Mouse (Mus musculus) kidney, adult 2 months (tissue): Measurements from ENCODE around the gene Gnb1. TPM values are rescaled to one million over a fixed set of nuclear protein-coding genes. Genes with fewer than 3 reads are reported as not detected.

Source experiments
- DNase-seq: peaks from one replicate; pipeline ENCODE4 v3.0.0; 2021
- H3K27ac ChIP-seq: fragments of 200-500 bp; 2 replicates; pipeline ENCODE4 v1.5.1; 2012; ENCODE audit warnings: low read depth, low read length, control low read depth, inconsistent platforms; ENCODE audit not compliant: insufficient read depth
- H3K27me3 ChIP-seq: fragments of 200-500 bp; replicated peaks from 2 replicates; pipeline ENCODE4 v1.6.1; 2012; ENCODE audit warnings: mild to moderate bottlenecking, moderate library complexity, low read length, inconsistent platforms; ENCODE audit not compliant: control insufficient read depth, insufficient read depth
- H3K36me3 ChIP-seq: fragments of 200-500 bp; 2 replicates; pipeline ENCODE4 v1.6.1; 2012; ENCODE audit warnings: mild to moderate bottlenecking, moderate library complexity, low read length, inconsistent platforms; ENCODE audit not compliant: control insufficient read depth, insufficient read depth
- H3K4me1 ChIP-seq: fragments of 200-500 bp; 2 replicates; pipeline ENCODE4 v1.6.1; 2011; ENCODE audit warnings: low read length; ENCODE audit not compliant: control insufficient read depth, insufficient read depth
- H3K4me3 ChIP-seq: fragments of 200-500 bp; 2 replicates; pipeline ENCODE4 v1.5.1; 2011; ENCODE audit warnings: mild to moderate bottlenecking, low read depth, low read length, control low read depth; ENCODE audit not compliant: insufficient read depth
- CTCF ChIP-seq: fragments of 200-500 bp; conservative IDR thresholded peaks from 2 replicates; pipeline ENCODE4 v1.5.1; 2011; ENCODE audit warnings: low read depth, mild to moderate bottlenecking, control low read depth, low read length, moderate library complexity, mixed read lengths; ENCODE audit not compliant: insufficient read depth, insufficient read length
- POLR2A ChIP-seq: fragments of 200-500 bp; IDR thresholded peaks from one replicate; pipeline ENCODE4 v1.6.1; 2011; ENCODE audit warnings: low read depth, low read length, control low read depth
- WGBS: fragments of 180-500 bp; shearing (Covaris S2); methylation state at CpG from one replicate; pipeline ENCODE4 v1.1.7; 2018; 5-methylcytosine and 5-hydroxymethylcytosine counted together
- polyA plus RNA-seq: library from polyadenylated mRNA; depleted of rRNA; stranded (reverse); fragments of >200 nt; gene quantifications from 2 replicates; pipeline ENCODE4 v1.2.3, GENCODE M21; 2012

Gene Gnb1
- polyA plus RNA-seq, 1 experiment = 399 TPM

DNA sequence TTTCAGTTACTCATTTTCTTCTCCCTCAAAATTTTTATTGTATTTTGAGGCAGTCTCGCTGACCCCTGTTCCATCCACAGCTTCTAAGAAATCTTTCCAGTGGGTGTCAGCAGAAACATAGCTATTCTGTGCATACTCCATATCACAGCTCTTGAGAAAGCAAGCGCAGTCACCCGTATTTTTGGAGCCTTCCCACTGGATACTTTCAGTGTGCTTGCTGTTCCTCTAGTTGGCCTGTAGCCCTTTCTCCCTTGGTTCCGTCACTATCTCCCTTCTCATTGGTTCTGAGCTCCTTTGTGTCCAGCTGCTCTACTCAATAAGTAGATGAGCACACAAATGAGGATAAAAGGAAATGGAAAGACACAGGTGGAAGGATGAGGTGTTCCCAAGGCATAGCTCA lies 59.9 kb downstream of the Gnb1 start:
- Histone ChIP-seq H3K27ac (no peak overlapping the region), H3K27me3 (no peaks in the 10 kb centered on the region), H3K4me1 (no peaks in the 10 kb centered on the region; the same call in 1 of the 2 replicates), H3K36me3 (peaks cover 7% of the 10 kb centered on the region), H3K4me3 (no peak overlapping the region)
- no peak for DNase-seq
- whole genome bisulfite sequencing = 80% methylated on average over 4 of the region's 4 CpGs
- no peak for TF ChIP-seq POLR2A
- no peak for TF ChIP-seq CTCF

DNA sequence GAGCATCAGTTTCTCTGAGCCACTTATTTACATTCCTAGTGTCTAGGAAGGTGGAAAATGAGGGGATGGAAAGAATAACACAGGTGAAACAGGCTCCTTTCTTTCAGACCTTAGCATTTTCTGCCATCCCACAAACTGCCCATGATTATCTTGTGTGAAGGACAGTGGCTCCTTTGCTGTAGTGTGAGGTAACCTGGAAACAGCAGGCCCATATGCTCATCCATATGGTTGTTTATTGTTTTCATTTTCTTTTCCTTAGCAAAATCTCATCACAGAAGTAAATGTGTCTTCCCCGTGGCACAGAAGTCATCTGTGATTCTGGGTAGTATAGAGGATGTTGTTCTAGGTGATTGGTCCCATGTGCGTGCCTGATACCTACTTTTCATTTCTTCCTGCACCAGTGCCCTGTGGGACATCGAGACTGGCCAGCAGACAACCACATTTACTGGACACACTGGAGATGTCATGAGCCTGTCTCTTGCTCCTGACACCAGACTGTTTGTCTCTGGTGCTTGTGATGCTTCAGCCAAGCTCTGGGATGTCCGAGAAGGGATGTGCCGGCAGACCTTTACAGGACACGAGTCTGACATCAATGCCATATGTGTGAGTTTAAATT lies 61.9 kb downstream of the Gnb1 start:
- no peaks in the 10 kb centered on the region for H3K27me3 ChIP-seq
- 92% methylated on average over 6 of the region's 6 CpGs for WGBS
- no peak for DNase-seq
- TF ChIP-seq POLR2A = no peak
- TF ChIP-seq CTCF = no peak
- H3K4me3 ChIP-seq = no peak overlapping the region
- no peak overlapping the region for H3K27ac ChIP-seq
- H3K36me3 ChIP-seq = peaks cover 7% of the 10 kb centered on the region
- H3K4me1 ChIP-seq = no peaks in the 10 kb centered on the region; the same call in 1 of the 2 replicates

DNA sequence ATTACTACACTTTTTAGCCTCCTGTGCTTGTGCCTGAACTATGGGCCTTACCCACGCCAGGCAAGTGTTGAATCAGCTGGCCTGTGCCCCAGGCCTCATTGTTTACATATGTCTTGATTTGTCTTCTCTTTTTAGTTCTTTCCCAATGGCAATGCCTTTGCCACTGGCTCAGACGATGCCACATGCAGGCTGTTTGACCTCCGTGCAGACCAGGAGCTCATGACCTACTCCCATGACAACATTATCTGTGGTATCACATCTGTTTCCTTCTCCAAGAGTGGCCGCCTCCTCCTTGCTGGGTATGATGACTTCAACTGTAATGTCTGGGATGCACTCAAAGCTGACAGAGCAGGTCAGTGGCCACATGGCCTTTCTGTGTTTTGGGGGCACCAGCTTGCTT lies 63.7 kb downstream of the Gnb1 start:
- Histone ChIP-seq H3K27me3 (no peaks in the 10 kb centered on the region), H3K27ac (no peak overlapping the region), H3K4me3 (no peak overlapping the region), H3K36me3 (peaks cover 8% of the 10 kb centered on the region), H3K4me1 (no peaks in the 10 kb centered on the region; the same call in 1 of the 2 replicates)
- WGBS = 65% methylated on average over 4 of the region's 4 CpGs
- DNase-seq = no peak
- no peak for TF ChIP-seq POLR2A
- TF ChIP-seq CTCF = no peak

- no peak for DNase-seq
- no peak for TF ChIP-seq CTCF
- no peak for TF ChIP-seq POLR2A
- peaks cover 8% of the 10 kb centered on the region for H3K36me3 ChIP-seq
- peaks cover under 1% of the 10 kb centered on the region for H3K4me1 ChIP-seq
- H3K4me3 ChIP-seq = no peak overlapping the region
- no peak overlapping the region for H3K27ac ChIP-seq
- WGBS = 45% methylated on average over 1 of the region's 1 CpGs
- H3K27me3 ChIP-seq = no peaks in the 10 kb centered on the region
Observed at GRCm38 (mm10) chr4:155555464-155555863, 64.3 kb downstream of the Gnb1 start.

DNA sequence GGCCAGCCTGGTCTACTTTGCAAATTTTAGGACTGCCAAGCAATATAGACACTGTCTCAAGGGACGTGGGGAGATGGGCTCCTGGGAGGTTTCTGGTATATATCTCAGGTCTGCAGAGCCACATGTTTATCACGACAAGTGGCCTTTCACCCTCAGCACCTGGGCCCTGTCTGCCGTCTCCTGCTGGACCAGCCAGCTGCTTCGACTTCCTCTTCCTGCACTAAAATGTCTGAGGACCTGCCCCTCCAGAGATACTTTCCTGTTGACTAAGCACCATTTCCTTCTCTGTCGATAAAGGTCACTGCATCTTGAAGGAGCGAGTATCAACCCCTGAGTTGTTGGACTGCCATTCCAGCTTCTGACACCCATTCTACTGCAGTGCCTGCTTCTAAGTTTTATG lies 68.3 kb downstream of the Gnb1 start:
- no peaks in the 10 kb centered on the region for H3K27me3 ChIP-seq
- no peak overlapping the region for H3K4me3 ChIP-seq
- H3K36me3 ChIP-seq = peaks cover 1% of the 10 kb centered on the region; the same call in 1 of the 2 replicates
- TF ChIP-seq POLR2A (no peak), CTCF (no peak)
- peaks cover 26% of the 10 kb centered on the region for H3K4me1 ChIP-seq
- peak; percentile 41 for DNase-seq
- 43% methylated on average over 6 of the region's 6 CpGs for WGBS
- H3K27ac ChIP-seq = peak overlapping the region; percentile 3; the same call in 1 of the 2 replicates

GRCm38 (mm10) chr4:155560932-155561331 lies 69.8 kb downstream of the Gnb1 start:
- no peak for TF ChIP-seq CTCF
- TF ChIP-seq POLR2A = no peak
- H3K27ac ChIP-seq = peak overlapping the region; percentile 12; the same call in 1 of the 2 replicates
- WGBS = 23% methylated on average over 2 of the region's 2 CpGs

DNA sequence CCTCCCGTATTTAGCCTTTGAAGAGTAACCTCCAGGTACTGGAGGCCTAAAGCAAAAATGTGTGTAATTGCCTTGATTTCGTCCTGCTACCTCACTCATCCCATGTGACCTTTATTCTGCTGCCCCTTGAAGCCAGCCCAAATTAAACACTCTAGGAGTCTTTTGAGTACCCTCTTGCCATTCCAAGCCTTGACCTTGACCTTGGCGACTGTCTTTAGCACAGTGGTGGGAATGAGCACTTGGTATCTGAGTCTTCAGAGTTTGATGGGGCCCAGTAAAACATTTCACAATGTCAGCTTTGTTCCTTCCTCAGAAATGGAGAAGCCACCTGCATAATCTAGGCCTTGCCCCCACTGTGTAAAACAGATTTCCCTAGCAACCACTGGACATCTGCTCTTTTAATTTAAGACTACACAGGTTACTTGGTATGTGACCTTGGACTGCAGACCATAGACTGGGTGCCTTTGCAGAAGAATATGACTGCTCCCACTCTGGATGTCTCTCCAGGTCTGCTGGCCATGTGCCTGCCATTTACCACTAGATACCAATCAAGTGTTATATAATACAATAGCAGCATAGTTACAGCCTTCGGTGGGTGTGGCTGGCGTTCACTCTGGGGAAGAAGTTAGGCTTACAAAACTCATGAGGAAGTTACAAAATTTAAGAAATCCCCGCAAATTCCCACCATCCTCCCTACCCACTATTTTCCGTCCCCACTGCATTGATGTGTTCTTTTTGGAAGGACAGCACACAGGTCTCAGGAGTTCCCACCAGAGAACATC lies 70.7 kb downstream of the Gnb1 start, which contains the start of gene Nadk:
Gene Nadk (plus strand): TSS at position 718 of the 782 bp plus-strand sequence.
- DNase-seq = peak; percentile 25
- WGBS = 64% methylated on average over 7 of the region's 7 CpGs

More at GRCm38 (mm10) chr4:155560932-155561331, 69.8 kb downstream of the Gnb1 start:
- no peaks in the 10 kb centered on the region for H3K27me3 ChIP-seq
- peaks cover 40% of the 10 kb centered on the region for H3K4me1 ChIP-seq
- peak; percentile 62 for DNase-seq
- H3K36me3 ChIP-seq = peaks cover 1% of the 10 kb centered on the region; the same call in 1 of the 2 replicates
- no peak overlapping the region for H3K4me3 ChIP-seq

More for the DNA sequence above, 70.7 kb downstream of the Gnb1 start, which contains the start of gene Nadk:
- Histone ChIP-seq H3K4me3 (peak within 1 kb of the TSS; percentile 39), H3K27me3 (no peaks in the 10 kb centered on the region), H3K36me3 (0 out of 2 replicates have a peak, but pooled peaks cover 1% of the 10 kb centered on the region), H3K27ac (peak within 1 kb of the TSS; percentile 83), H3K4me1 (peaks cover 47% of the 10 kb centered on the region)
- TF ChIP-seq POLR2A (no peak), CTCF (no peak)
